Mouse (Mus musculus): ENCODE results near the gene Med15.

Gene Med15

DNA sequence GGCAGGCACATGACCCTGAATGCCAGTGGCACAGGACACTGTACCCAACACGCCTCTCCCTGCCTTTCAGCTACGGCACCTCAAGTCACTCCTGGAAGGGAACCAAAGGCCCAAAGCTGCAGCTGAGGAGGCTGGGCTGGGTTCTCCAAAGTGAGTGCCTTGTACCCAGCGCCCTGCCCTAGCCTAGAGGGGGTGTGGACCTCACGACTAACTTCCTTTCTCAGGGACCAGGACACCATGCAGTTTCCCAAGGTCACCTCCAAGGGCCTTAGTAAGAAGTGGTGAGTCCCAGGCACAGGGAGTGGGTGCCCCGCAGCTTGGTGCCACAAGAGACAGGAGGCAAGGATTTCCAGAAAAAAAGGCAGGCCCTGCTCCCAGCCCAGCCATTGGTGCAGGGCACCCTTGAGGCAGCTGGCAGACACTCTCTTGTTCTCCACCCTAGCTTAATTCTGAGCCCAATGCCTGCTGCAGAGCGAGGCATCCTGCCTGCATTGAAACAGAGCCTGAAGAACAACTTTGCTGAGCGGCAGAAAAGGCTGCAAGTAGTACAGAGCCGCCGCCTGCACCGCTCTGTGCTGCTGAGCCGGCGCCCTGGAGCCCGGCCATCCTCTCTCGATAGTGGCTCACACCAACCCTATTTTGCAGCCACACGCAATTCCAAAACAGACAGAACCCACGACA lies 82.6 kb downstream of the Med15 start:
- DNase-seq (ENCODE audit: low spot score in 2 of 2): no peak

- no peak for DNase-seq (ENCODE audit: low spot score in 2 of 2)
These were observed 84.9 kb downstream of the Med15 start for GRCm38 (mm10) chr16:17647566-17648340.

DNA sequence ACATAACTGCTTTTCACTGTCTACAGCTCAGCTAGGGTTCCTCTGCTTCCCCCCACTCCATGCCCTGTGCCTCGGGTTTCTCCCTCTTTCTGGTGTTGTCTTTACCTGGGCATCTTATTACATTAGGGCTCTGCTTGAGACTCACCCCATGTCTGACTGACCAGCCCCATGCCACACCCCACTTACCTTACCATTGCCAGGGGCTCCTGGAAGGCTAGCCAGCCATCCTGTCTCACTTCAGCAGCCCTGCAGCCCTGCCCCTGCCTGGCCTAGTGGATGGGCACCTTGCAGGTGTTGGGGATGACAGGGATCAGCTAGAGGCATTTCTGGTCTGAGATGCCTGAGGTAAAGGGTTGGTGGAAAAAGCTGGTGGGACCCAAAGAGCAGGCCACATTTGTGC lies 85.5 kb downstream of the Med15 start:
- no peak for DNase-seq (ENCODE audit: low spot score in 2 of 2)

DNA sequence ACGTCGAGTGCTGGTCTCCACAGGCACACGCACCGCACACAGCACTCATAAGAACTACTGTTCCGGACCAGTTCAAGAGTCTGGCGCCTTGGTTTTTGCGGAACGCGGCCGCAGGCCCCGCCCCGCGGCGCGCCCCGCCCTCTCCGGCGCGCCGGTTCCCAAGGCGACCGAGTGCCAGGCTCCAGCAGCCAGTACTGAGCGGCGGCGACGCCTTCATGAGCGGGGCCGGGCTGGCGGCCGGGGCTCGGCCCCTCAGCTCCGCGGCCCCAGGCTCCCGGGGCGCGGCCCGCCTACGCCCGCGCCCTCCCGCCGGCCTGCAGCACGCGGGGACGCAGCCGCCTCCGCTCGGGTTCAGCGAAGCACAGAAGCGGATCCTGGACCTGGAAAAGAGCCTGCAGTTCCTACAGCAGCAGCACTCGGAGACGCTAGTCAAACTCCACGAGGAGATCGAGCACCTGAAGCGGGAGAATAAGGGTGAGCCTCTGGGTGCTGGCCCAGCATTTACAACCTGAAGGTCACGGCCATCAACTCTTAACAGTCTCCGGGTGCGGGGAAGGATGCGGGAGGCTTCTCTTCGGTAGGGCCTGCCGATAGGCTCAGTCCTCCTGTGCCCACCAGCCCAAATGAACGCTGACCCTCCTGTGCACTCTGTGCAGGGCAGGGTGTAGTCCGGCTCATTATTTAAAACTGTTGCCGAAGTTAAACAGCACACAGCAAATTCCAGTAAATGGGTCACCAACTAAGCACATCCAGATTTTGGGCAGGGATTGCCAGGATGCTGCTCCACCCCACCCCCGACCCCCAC lies 86.2 kb downstream of the Med15 start, which contains the start of gene Ccdc74a:
Gene Ccdc74a, plus strand, starts transcription at position 161 of the 805 bp plus-strand sequence.
- DNase-seq (ENCODE audit: low spot score in 2 of 2): peak; percentile 80 to 91

GRCm38 (mm10) chr16:17643437-17643990 lies 89.2 kb downstream of the Med15 start:
- DNase-seq (ENCODE audit: low spot score in 2 of 2): no peak

DNA sequence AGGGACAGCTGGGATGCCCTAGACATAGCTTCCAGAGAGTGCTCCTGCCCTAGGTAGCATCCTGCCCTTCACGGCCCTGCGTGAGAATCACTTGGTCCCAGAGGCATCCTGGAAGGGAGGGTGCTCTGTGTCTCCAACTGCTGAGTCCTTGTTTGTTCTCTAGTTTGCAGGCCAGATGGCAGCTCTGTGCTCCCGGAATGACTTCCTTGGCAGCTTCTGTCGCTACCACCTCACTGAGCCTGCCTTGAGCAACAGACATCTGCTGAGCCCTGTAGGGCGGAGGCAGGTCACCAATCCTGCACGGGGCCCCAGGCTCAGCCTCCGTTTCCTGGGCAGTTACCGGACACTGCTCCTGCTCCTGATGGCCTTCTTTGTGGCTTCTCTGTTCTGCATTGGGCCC lies 90.4 kb downstream of the Med15 start:
- no peak for DNase-seq (ENCODE audit: low spot score in 2 of 2)

- DNase-seq (ENCODE audit: low spot score in 2 of 2): no peak
These were observed 91.4 kb downstream of the Med15 start for GRCm38 (mm10) chr16:17641301-17641700.

DNA sequence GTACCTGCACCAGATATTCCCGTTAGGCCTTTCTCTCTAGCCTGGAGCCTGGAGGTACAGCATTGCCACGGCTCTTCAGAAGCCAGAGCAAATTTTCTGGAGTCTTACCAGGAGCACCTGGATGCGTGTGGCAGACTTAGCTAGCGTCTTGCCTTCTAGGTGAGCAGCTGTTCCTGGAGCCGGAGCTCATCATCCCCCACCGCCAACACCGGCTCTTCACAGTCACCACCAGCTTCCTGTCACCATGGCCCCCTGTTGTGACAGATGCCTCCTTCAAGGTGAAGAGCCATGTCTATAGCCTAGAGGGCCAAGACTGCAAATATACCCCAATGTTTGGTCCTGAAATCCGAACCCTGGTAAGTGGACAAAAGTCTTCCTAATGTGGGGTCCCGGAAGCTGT lies 92.0 kb downstream of the Med15 start:
- DNase-seq (ENCODE audit: low spot score in 2 of 2): no peak

- DNase-seq (ENCODE audit: low spot score in 2 of 2): no peak
These were observed 92.7 kb downstream of the Med15 start for GRCm38 (mm10) chr16:17639951-17640350.

DNA sequence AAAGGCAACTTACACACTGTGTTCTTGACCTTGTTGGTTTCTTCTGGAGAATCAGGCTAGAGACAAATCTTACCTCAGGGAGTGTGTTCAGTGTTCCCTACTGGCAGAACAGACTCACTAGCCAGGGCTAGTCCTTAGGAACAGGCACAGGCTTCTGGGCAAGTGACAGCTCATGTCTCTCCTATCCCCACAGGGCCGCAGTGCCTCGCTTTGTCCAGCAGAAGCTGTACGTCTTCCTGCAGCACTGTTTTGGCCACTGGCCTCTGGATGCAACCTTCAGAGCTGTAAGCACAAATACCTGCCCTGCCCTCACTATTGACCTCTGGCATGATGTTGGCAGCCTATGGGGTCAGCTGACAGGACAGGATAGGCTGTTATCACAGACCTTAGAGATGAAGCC lies 93.6 kb downstream of the Med15 start:
- DNase-seq (ENCODE audit: low spot score in 2 of 2): no peak

GRCm38 (mm10) chr16:17638036-17638628 lies 94.6 kb downstream of the Med15 start:
- DNase-seq (ENCODE audit: low spot score in 2 of 2): peak; percentile 55 to 85

DNA sequence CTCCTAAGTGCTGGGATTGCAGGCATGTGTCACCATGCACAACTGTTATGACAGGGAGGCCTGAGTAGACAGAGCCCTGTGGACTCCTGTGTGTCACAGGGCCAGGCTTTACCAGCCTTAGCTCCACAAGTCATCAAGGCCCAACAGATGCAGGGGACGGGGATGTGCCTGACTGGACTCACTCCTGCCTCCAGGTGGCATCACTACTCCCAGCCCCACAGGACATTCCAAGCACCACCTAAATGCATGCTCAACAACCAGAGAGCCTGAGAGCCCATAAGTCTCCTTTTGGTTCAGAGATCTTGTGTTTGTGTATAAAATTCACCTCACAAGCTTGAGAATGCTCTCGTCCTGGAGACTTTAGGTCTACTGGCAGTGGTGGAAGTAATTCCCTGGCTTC lies 95.1 kb downstream of the Med15 start:
- no peak for DNase-seq (ENCODE audit: low spot score in 2 of 2)

DNA sequence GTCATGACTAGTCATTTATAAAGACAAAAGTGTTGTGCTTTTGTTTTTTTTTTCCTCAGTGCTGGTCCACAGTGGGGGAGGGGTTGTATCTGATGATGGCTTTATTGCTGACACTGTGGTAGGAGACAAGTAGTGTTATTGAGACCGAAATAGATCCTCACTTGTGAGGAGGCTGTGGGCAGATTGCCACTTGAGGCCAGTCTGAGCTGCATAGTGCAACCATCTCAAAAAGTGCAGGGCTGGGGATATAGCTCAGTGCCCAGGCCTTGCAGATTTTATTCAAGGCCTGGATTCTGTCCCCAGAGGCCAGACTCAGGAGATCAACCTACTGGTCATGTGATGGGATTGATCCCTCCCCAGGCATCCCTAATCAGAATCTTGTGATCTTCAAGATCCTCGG lies 95.8 kb downstream of the Med15 start:
- DNase-seq (ENCODE audit: low spot score in 2 of 2): no peak

GRCm38 (mm10) chr16:17633481-17634181 lies 99.1 kb downstream of the Med15 start:
- DNase-seq (ENCODE audit: low spot score in 2 of 2): no peak

GRCm38 (mm10) chr16:17632580-17632979 lies 100.1 kb downstream of the Med15 start:
- no peak for DNase-seq (ENCODE audit: low spot score in 2 of 2)

GRCm38 (mm10) chr16:17626269-17626555 lies 106.5 kb downstream of the Med15 start:
- DNase-seq (ENCODE audit: low spot score in 2 of 2): no peak

- DNase-seq (ENCODE audit: low spot score in 2 of 2): no peak
These were observed 107.0 kb downstream of the Med15 start for GRCm38 (mm10) chr16:17625488-17626268.

GRCm38 (mm10) chr16:17621936-17622335 lies 110.8 kb downstream of the Med15 start:
- no peak for DNase-seq (ENCODE audit: low spot score in 2 of 2)

- DNase-seq (ENCODE audit: low spot score in 2 of 2): peak; percentile 96 to 97
These were observed 113.2 kb downstream of the Med15 start, which contains the start of gene Smpd4 for GRCm38 (mm10) chr16:17619198-17620105. TSS of gene Smpd4 (plus strand) at chr16:17619354.
